Mouse (Mus musculus): Measurements from ENCODE around the gene Col1a1.

DNA sequence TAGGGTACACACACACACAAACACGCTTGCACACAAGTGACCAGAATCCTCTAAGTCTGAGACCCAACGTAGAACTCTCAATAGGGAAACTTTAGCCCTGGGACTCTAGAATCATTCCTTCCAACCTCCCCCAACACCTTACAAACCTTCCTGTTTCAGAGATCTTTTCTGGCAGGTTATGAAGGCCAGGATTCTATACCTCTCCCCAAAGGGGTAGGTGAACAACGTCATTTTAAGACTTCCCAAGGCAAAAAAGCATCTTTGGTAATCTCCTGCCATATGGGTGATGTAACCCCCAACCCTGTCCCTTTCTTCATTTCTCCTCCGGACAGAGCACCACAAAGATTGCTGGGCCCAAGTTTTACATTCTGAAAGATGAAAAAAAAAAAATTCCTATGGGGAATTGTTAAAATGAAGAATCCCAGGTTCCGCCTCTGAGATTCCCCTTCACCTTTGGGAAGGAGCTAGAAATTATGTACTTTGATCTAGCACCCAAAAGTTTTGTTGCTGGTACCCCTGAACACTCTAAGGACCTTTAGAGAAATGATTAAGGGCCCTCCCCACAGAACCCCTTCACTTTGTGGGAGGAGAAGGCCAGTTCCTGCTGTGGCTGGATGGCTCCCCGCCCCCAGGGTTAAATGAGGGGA, 54.2 kb downstream of the Col1a1 start:
- TF ChIP-seq POLR2A (IDR thresholded peaks at IDR 0.05; ENCODE audit: control insufficient read depth, extremely low read depth, insufficient read depth, low read length, poor library complexity) (no peak), CTCF (IDR thresholded peaks at IDR 0.05; ENCODE audit: borderline replicate concordance, control insufficient read depth, extremely low read depth, insufficient read depth, low read length, poor library complexity) (no peak)

Measured in thymus, adult 2 months (tissue).